Mouse (Mus musculus) adrenal gland, adult 2 months (tissue): ENCODE data around the gene 9130409I23Rik. TPM values are rescaled to one million over a fixed set of nuclear protein-coding genes. Genes with fewer than 3 reads are reported as not detected.
"Not testable (repeated sequence)": the region's sequence is repeated elsewhere in the genome, so short reads cannot be mapped to it uniquely, and the experiment has no call there.

Experiments used
- DNase-seq: peaks from one replicate; pipeline ENCODE4 v3.0.0; 2021
- polyA plus RNA-seq: library from polyadenylated mRNA; depleted of rRNA; stranded (reverse); fragments of >200 nt; gene quantifications from 2 replicates; pipeline ENCODE4 v1.2.3, GENCODE M21; 2012; rRNA removed
- total RNA-seq, 2 experiments: library from RNA; stranded (reverse); gene quantifications; 2 replicates each; pipeline ENCODE4 v1.2.3; 2021

Gene 9130409I23Rik
- total and polyA plus RNA-seq, 3 experiments: not detected

GRCm38 (mm10) chr1:181035015-181035778 is 15.8 kb upstream of the 9130409I23Rik start:
- DNase-seq: not testable (repeated sequence)

GRCm38 (mm10) chr1:181037623-181038022 is 13.4 kb upstream of the 9130409I23Rik start:
- peak; percentile 41 for DNase-seq

DNA sequence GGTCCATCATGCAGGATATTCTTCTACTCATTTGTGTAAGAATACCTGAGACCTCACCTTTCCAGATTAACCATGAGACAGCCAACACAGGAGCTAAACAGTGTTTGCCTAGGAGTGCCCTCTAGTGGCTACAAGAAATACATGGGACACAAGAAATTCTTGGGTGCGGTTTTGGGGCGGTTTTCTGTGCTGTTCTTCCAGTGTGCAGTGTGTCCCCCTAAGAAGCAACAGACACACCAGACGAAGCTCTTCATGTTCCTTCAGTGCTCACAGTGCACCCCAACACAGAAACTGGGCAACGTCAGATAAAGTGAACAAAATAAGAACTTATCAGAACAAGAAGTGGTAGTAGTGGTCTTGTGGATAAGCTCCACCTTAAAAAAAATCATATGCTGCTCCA is 11.4 kb upstream of the 9130409I23Rik start:
- DNase-seq: no peak

DNA sequence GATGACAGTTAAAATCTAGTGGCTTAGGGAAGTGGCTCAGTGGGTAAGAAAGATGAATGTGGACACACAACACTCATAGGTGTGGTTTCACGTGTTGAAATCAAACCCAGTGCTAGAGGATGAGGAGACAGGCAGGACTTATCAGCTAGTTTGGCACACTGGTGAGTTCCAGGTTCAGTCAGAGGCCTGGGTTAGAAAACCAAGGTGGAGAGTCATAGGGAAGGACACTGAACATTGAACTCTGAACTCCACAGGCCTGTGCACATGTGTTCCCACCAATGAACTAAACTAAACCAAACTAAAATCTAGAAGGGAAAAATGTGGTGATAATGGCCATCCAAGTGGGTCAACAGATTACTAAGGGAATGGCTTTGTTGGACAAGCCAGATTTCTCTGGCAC is 3.5 kb upstream of the 9130409I23Rik start:
- DNase-seq: no peak

DNA sequence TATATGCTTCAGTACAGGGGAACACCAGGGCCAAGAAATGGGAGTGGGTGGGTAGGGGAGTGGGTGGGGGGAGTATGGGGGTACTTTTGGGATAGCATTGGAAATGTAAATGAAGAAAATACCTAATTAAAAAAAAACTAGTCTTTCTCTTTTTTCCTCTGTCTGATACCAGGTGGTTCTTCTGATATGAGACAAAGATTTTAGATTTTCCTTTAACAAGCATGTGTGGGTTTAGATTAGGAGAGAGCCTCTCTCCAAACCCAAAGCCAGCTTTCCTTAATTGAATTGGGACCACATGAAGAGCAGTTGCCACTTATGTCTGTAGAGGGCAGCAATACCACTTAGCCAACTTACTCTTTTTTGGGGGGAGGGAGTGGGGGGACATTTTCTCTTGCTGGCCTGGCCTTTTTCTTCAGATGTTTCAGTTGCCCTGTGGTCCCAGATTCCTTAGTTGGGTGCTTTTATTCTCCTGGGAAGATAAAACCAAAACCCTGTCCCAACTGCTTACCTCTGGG is 1.7 kb upstream of the 9130409I23Rik start:
- no peak for DNase-seq

- no peak for DNase-seq
These were observed 1.9 kb downstream of the 9130409I23Rik start for GRCm38 (mm10) chr1:181052898-181053297.

- DNase-seq: no peak
These were observed 10.9 kb downstream of the 9130409I23Rik start for GRCm38 (mm10) chr1:181061784-181062485.

- DNase-seq: no peak
These were observed 13.0 kb downstream of the 9130409I23Rik start for GRCm38 (mm10) chr1:181063991-181064390.

GRCm38 (mm10) chr1:181064648-181065047 is 13.6 kb downstream of the 9130409I23Rik start:
- no peak for DNase-seq

- no peak for DNase-seq
These were observed 17.3 kb downstream of the 9130409I23Rik start for GRCm38 (mm10) chr1:181068344-181068743.

- no peak for DNase-seq
These were observed 18.6 kb downstream of the 9130409I23Rik start for GRCm38 (mm10) chr1:181069671-181070070.

DNA sequence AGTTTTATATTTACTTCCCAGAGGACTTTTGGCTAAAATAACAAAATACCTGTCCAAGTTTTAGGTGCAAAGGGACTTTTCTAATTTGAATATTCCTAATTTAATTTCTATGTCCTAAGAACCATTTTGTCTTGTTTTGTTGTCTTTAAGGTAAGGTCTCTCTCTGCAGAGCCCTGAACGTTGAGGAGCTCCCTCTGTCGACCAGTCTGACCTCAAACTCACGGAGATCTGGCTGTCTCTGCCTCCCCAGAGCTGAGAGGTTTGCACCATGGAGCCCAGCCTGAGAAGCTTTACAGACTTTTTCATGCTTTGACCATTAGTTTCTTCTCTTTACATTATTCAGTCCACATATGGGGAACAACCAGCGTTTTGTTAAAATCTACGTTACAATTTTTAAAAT is 22.0 kb downstream of the 9130409I23Rik start:
- DNase-seq: no peak

DNA sequence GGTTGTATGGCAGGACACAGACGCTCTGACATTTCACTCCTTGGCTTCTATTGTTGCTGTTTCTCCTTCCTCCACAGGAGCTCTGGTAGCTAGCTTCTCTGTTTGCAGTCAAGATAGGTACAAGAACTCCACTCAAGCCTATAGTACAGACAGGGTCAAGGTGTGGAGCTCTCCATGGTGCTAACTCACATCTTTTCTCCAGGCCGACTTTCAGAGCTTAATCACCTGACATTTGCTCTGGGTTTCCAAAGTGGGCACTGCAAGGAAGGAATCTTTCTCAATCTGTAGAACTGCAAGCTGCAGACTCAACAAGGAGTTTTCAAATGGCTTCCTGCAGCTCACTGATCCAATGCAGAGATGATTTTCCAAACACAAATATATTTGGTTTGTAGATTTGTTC is 33.0 kb downstream of the 9130409I23Rik start:
- DNase-seq: no peak

GRCm38 (mm10) chr1:181090048-181090447 is 39.0 kb downstream of the 9130409I23Rik start:
- no peak for DNase-seq

Other genes with a start within 250 kb of the 9130409I23Rik start
- gene H3f3a, start 237.3 kb upstream of the 9130409I23Rik start, total RNA-seq: 100 to 1,000 TPM; 639 to 657 TPM
- gene H3f3a, start 237.3 kb upstream of the 9130409I23Rik start, polyA plus RNA-seq: 103 and 113 TPM in 2 replicates
- 10 to 100 TPM; 19.6 to 21.3 TPM for gene Sde2, start 200.1 kb upstream of the 9130409I23Rik start, total RNA-seq
- gene Sde2, start 200.1 kb upstream of the 9130409I23Rik start, polyA plus RNA-seq: 3.2 and 4.7 TPM in 2 replicates
- gene Lefty2, start 158.1 kb upstream of the 9130409I23Rik start, total RNA-seq: under 1 TPM; 0.58 to 0.76 TPM
- gene Lefty2, start 158.1 kb upstream of the 9130409I23Rik start, polyA plus RNA-seq: 0.19 and 0.83 TPM in 2 replicates
- 10 to 100 TPM; 24.1 to 46.1 TPM for gene Pycr2, start 146.9 kb upstream of the 9130409I23Rik start, total RNA-seq
- 80.7 and 88.7 TPM in 2 replicates for gene Pycr2, start 146.9 kb upstream of the 9130409I23Rik start, polyA plus RNA-seq
- gene Lefty1, start 116.2 kb upstream of the 9130409I23Rik start, total RNA-seq: 10 to 100 TPM in 1 of 2 experiments, 1 to 10 TPM in 1; 2.0 to 11.3 TPM
- gene Lefty1, start 116.2 kb upstream of the 9130409I23Rik start, polyA plus RNA-seq: 34.2 and 35.6 TPM in 2 replicates
- gene Tmem63a, start 108.9 kb upstream of the 9130409I23Rik start, total RNA-seq: 10 to 100 TPM; 52.8 to 66.0 TPM
- 135 and 238 TPM in 2 replicates for gene Tmem63a, start 108.9 kb upstream of the 9130409I23Rik start, polyA plus RNA-seq
- gene Ephx1, start 30.3 kb upstream of the 9130409I23Rik start, total RNA-seq: 100 to 1,000 TPM; 209 to 314 TPM
- gene Ephx1, start 30.3 kb upstream of the 9130409I23Rik start, polyA plus RNA-seq: 112 and 140 TPM in 2 replicates
- gene Nvl, start 93.0 kb downstream of the 9130409I23Rik start, total RNA-seq: 10 to 100 TPM; 15.3 to 16.6 TPM
- gene Nvl, start 93.0 kb downstream of the 9130409I23Rik start, polyA plus RNA-seq: 6.3 and 7.0 TPM in 2 replicates
- 10 to 100 TPM; 69.0 to 71.5 TPM for gene Cnih4, start 93.5 kb downstream of the 9130409I23Rik start, total RNA-seq
- gene Cnih4, start 93.5 kb downstream of the 9130409I23Rik start, polyA plus RNA-seq: 6.0 and 9.2 TPM in 2 replicates
- 100 to 1,000 TPM; 113 to 140 TPM for gene Wdr26, start 160.8 kb downstream of the 9130409I23Rik start, total RNA-seq
- gene Wdr26, start 160.8 kb downstream of the 9130409I23Rik start, polyA plus RNA-seq: 56.7 and 62.2 TPM in 2 replicates